Mouse (Mus musculus) megakaryocyte progenitor cell, adult 5-6 weeks (primary cell): ENCODE results near the gene Kdm6b. TPM values are rescaled to one million over a fixed set of nuclear protein-coding genes. Genes with fewer than 3 reads are reported as not detected.

Source experiments
- ATAC-seq: replicated peaks from 2 replicates; pipeline ENCODE4 v1.8.0; 2016; ENCODE audit warnings: mild to moderate bottlenecking, moderate TSS enrichment, inconsistent platforms; ENCODE audit not compliant: poor library complexity
- total RNA-seq, 2 experiments: library from RNA; stranded (forward) in 1 of 2; stranded (reverse) in 1 of 2; fragments of 157-497, 149-512 nt in 1 of 2; fragments of 200-1000 nt in 1 of 2; gene quantifications; 2 replicates each; pipeline versions ENCODE4 v1.2.3 to v1.2.4; 2015 to 2017

Kdm6b gene
- total RNA-seq, 2 experiments from 2014 or later = 1.8 to 10.4 TPM

- no peak for ATAC-seq
Observed at GRCm38 (mm10) chr11:69407724-69408004, 5.8 kb downstream of the Kdm6b start.

GRCm38 (mm10) chr11:69406867-69407723 lies 6.4 kb downstream of the Kdm6b start:
- ATAC-seq = no peak

- ATAC-seq = no peak
Observed at GRCm38 (mm10) chr11:69406282-69406681, 7.2 kb downstream of the Kdm6b start.

- no peak for ATAC-seq
Observed at GRCm38 (mm10) chr11:69405397-69406200, 7.9 kb downstream of the Kdm6b start.

GRCm38 (mm10) chr11:69404595-69405396 lies 8.7 kb downstream of the Kdm6b start:
- ATAC-seq = no peak

- ATAC-seq = no peak
Observed at GRCm38 (mm10) chr11:69403691-69404594, 9.5 kb downstream of the Kdm6b start.

- no peak for ATAC-seq
Observed at GRCm38 (mm10) chr11:69401987-69402386, 11.5 kb downstream of the Kdm6b start.

GRCm38 (mm10) chr11:69401210-69401637 lies 12.3 kb downstream of the Kdm6b start:
- peak; percentile 97 for ATAC-seq

- ATAC-seq = no peak
Observed at GRCm38 (mm10) chr11:69400083-69400850, 13.2 kb downstream of the Kdm6b start.

- no peak for ATAC-seq
Observed at GRCm38 (mm10) chr11:69399201-69400082, 14.0 kb downstream of the Kdm6b start.

GRCm38 (mm10) chr11:69398486-69399200 lies 14.8 kb downstream of the Kdm6b start:
- no peak for ATAC-seq

- no peak for ATAC-seq
Observed at GRCm38 (mm10) chr11:69398059-69398458, 15.4 kb downstream of the Kdm6b start, which contains the start of gene Tmem88. Gene Tmem88, minus strand, starts transcription at chr11:69398234.

- no peak for ATAC-seq
Observed at GRCm38 (mm10) chr11:69397581-69398057, 15.9 kb downstream of the Kdm6b start.

- no peak for ATAC-seq
Observed at GRCm38 (mm10) chr11:69396772-69397171, 16.7 kb downstream of the Kdm6b start.

GRCm38 (mm10) chr11:69395634-69396373 lies 17.7 kb downstream of the Kdm6b start:
- ATAC-seq = peak; percentile 84

GRCm38 (mm10) chr11:69395235-69395633 lies 18.2 kb downstream of the Kdm6b start, which contains the start of the genes Naa38 and Cyb5d1:
Gene Naa38, plus strand, starts transcription at chr11:69395487.
Gene Cyb5d1, minus strand, starts transcription at chr11:69395631.
- peak; percentile 63 for ATAC-seq
